Mouse (Mus musculus) ES-Bruce4 (cell line): ENCODE measurements around the gene Srxn1.

Experiments used
- CTCF ChIP-seq: IDR thresholded peaks from one replicate; pipeline ENCODE4 v1.8.1; 2011; ENCODE audit warnings: low read depth, low read length
- POLR2A ChIP-seq: IDR thresholded peaks from one replicate; pipeline ENCODE4 v1.8.1; 2011; ENCODE audit warnings: low read length; ENCODE audit not compliant: insufficient read depth

DNA sequence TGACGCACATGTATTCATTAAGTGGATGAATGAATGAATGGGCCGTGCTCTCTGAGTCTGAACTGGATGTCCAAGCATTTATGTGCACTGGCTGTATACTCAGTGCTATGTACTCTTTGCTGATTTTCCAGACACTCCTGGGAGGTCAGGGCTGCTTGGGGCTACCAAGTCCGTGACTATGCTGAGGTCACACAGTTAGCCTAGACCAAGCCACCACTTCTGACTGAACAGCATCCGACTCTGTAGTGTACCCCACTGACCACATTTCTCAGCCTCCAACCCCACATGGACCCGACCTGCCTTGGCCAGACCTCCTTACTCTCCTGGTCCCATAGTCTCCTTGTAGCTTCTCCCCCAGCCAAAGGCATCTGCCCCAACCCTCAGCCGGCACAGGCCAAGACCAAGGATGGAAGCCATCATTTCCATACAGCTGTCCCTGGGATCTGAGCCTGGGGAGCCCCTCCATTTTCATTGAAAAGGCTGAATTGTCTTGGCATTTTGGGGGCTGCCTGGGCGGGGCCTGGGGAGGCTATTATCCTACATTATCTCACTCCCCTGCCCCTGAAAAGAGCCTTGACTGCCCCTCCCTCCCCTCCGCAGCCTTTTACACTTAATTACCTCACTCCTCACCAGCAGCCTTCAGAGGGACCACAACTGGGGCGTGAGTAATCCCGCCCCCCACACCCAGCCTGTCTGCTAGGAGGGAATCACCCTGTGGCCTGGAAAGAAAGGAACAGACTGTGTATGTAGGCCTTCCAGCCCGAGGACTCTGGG lies 36.5 kb upstream of the Srxn1 start:
- TF ChIP-seq CTCF = no peak
- TF ChIP-seq POLR2A = no peak
